ENCODE assay signal across 18 mouse cellular contexts in the genomic region with DNA sequence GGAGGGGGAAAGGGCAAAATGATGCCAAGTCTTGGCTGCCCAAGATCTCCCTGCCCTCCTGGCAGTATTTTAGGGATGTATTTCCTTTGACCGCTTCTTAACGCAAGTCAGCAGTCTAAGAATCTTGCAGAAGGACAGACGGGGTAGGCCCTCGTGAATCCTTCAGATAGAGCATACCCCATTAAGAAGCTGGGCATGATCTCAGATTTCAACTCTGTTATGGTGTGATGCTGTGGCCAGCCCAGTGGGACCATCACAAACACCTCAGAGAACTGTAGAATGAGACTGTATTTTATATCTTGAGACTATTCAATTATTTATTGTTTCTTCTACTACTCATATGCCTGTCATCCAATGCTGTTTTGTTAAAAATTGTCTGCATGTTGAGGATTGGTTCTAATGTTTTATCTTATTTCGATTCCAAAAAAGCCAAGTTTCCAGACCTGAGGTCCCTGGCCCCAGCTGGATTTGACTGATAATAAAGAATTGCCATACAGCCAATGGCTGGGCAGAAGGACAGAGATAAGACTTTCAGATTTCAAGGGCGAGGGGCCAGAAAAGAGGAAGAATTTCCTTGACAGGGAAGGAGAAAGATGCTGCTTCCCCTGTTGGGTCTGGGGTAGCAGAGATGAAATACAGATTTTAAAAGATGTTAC.
DNase-seq lines count a peak whose midpoint lies in the region; ATAC-seq and TF ChIP-seq lines count a peak whose summit lies in the region.
"Had no signal": no experiment of that assay in that cellular context is flagged by ENCODE, and none has a peak within 500 bp of the region (broad histone marks: within the 10 kb centered on the region; RNA-seq: fewer than 3 reads in every experiment).

No protein-coding gene starts in this region.

- peak overlapping the region; percentile 60 for H3K4me2 ChIP-seq in liver, embryonic 12.5 days
- no peak overlapping the region for H3K4me2 ChIP-seq in midbrain, postnatal 0 days (ENCODE audit: low read depth, low read length, poor library complexity, severe bottlenecking)
- H3K4me2 ChIP-seq: embryonic facial prominence, embryonic 15.5 days; forebrain, embryonic 12.5 days had no signal

- H3K9me3 ChIP-seq in liver, embryonic 12.5 days (replicated peaks), result no peaks in the 10 kb centered on the region
- no peaks in the 10 kb centered on the region for H3K9me3 ChIP-seq in midbrain, postnatal 0 days (ENCODE audit: low read length)
- H3K9me3 ChIP-seq: embryonic facial prominence, embryonic 15.5 days; forebrain, embryonic 12.5 days had no signal

- H3K4me1 ChIP-seq in liver, embryonic 12.5 days, result peaks cover 48% of the 10 kb centered on the region
- H3K4me1 ChIP-seq in midbrain, postnatal 0 days (ENCODE audit: insufficient read depth, low read length), result peaks cover 22% of the 10 kb centered on the region

- DNase-seq in left cerebral cortex, adult 2 months (ENCODE audit: extremely low spot score in 1 of 2, low spot score in 2 of 2), result no peak
- DNase-seq in left cerebral cortex, postnatal 10 days (ENCODE audit: extremely low spot score in 1 of 2, low spot score in 2 of 2), result no peak
- DNase-seq in c-Kit-positive CD71-positive TER-119-negative erythroid progenitor cells, embryonic 14.5 days (ENCODE audit: low read depth), result peak; percentile 60
- DNase-seq in thymus, postnatal 25 days, result no peak
- no peak for DNase-seq in midbrain, postnatal 0 days (ENCODE audit: low spot score)
- DNase-seq: adrenal gland, postnatal 36 days; cerebellum, adult 9-11 months; heart, adult 18-20 months; kidney, adult 8-10 months; kidney, postnatal 14 days; lung, adult 2 months; right cerebral cortex, postnatal 14 days; thymus, adult 18-20 months had no signal

- H3K4me3 ChIP-seq in left cerebral cortex, adult 2 months, result no peak overlapping the region
- peak overlapping the region; percentile 14 for H3K4me3 ChIP-seq in liver, embryonic 12.5 days
- no peak overlapping the region for H3K4me3 ChIP-seq in midbrain, postnatal 0 days (ENCODE audit: low read depth, low read length)
- H3K4me3 ChIP-seq: embryonic facial prominence, embryonic 15.5 days; forebrain, embryonic 12.5 days had no signal

- no peak for TF ChIP-seq CTCF in left cerebral cortex, adult 2 months (IDR thresholded peaks at IDR 0.05)
- TF ChIP-seq CTCF in midbrain, postnatal 0 days (IDR thresholded peaks at IDR 0.05), result no peak

- WGBS in liver, embryonic 12.5 days (ENCODE audit: insufficient replicate concordance), result 30% methylated on average over 6 of the region's 6 CpGs
- WGBS in midbrain, postnatal 0 days, result 80% methylated on average over 6 of the region's 6 CpGs

- H3K27ac ChIP-seq in left cerebral cortex, adult 2 months, result peak overlapping the region; percentile 36
- peak overlapping the region; percentile 75 for H3K27ac ChIP-seq in liver, embryonic 12.5 days
- no peak overlapping the region for H3K27ac ChIP-seq in midbrain, postnatal 0 days (ENCODE audit: low read depth, low read length)
- H3K27ac ChIP-seq: embryonic facial prominence, embryonic 15.5 days; forebrain, embryonic 12.5 days had no signal

- peak overlapping the region; percentile 29; the same call in 1 of the 2 replicates for H3K9ac ChIP-seq in liver, embryonic 12.5 days
- H3K9ac ChIP-seq in midbrain, postnatal 0 days (replicated peaks; ENCODE audit: low read length, poor library complexity, severe bottlenecking), result no peak overlapping the region
- H3K9ac ChIP-seq: embryonic facial prominence, embryonic 15.5 days; forebrain, embryonic 12.5 days had no signal

- intact Hi-C loops in left cerebral cortex, adult 2 months (cut with DNase I), result no loop called here
- intact Hi-C loops in left cerebral cortex, postnatal 10 days (cut with DNase I), result no loop called here

- no peaks in the 10 kb centered on the region for H3K36me3 ChIP-seq in liver, embryonic 12.5 days
- H3K36me3 ChIP-seq in midbrain, postnatal 0 days (ENCODE audit: insufficient read depth, low read length), result no peaks in the 10 kb centered on the region
- H3K36me3 ChIP-seq: embryonic facial prominence, embryonic 15.5 days; forebrain, embryonic 12.5 days had no signal

- peak; percentile 86 for ATAC-seq in liver, embryonic 12.5 days
- peak; percentile 63; the same call in 1 of the 2 replicates for ATAC-seq in megakaryocyte-erythroid progenitor cell, adult 5-6 weeks (replicated peaks; ENCODE audit: low FRiP score, low TSS enrichment, poor library complexity, severe bottlenecking)
- ATAC-seq in monocyte, adult 5-6 weeks (replicated peaks; ENCODE audit: insufficient number of reproducible peaks, low FRiP score, low TSS enrichment, poor library complexity, severe bottlenecking), result no peak
- ATAC-seq in midbrain, postnatal 0 days (ENCODE audit: low FRiP score), result no peak

- no peaks in the 10 kb centered on the region for H3K27me3 ChIP-seq in liver, embryonic 12.5 days (replicated peaks)
- H3K27me3 ChIP-seq in midbrain, postnatal 0 days (ENCODE audit: insufficient read depth, low read length), result no peaks in the 10 kb centered on the region
- H3K27me3 ChIP-seq: embryonic facial prominence, embryonic 15.5 days; forebrain, embryonic 12.5 days had no signal

Comparison
In these comparisons a context has a peak if more than half of its experiments do, and no peak if none do; other contexts are left out.
1. ATAC-seq: peak in liver, embryonic 12.5 days (single experiment) and megakaryocyte-erythroid progenitor cell, adult 5-6 weeks (single experiment); none in monocyte, adult 5-6 weeks (single experiment) and midbrain, postnatal 0 days (single experiment).